Mouse (Mus musculus): ENCODE results near the gene Mtx3. TPM values are rescaled to one million over a fixed set of nuclear protein-coding genes. Genes with fewer than 3 reads are reported as not detected.

Gene Mtx3
- total and polyA plus RNA-seq, 3 experiments = 7.6 to 10.0 TPM; not detected in 1

GRCm38 (mm10) chr13:92884206-92884605, 39.6 kb downstream of the Mtx3 start:
- Histone ChIP-seq H3K27me3 (ENCODE audit: control insufficient read depth in 1 of 2, insufficient read depth in 2 of 2, low read length in 2 of 2) (no peaks in the 10 kb centered on the region), H3K9ac (ENCODE audit: control insufficient read depth, low read depth, low read length, poor library complexity, severe bottlenecking) (no peak overlapping the region), H3K4me1 (ENCODE audit: control insufficient read depth in 1 of 2, insufficient read depth in 2 of 2, low read length in 2 of 2) (no peaks in the 10 kb centered on the region; a peak in 1 of 4 replicates), H3K27ac (ENCODE audit: control insufficient read depth, low read depth, low read length) (no peak overlapping the region), H3K4me3 (ENCODE audit: control insufficient read depth in 1 of 2, insufficient read depth in 1 of 2, low read depth in 2 of 2, low read length in 2 of 2) (no peak overlapping the region), H3K79me2 (ENCODE audit: control insufficient read depth, insufficient read depth, low read length, poor library complexity) (no peaks in the 10 kb centered on the region), H3K36me3 (ENCODE audit: control insufficient read depth in 1 of 2, insufficient read depth in 2 of 2, low read length in 2 of 2) (no peaks in the 10 kb centered on the region), H3K9me3 (replicated peaks; ENCODE audit: insufficient read depth, low read length) (no peaks in the 10 kb centered on the region)
- no peak for TF ChIP-seq ETS1 (IDR thresholded peaks at IDR 0.05; ENCODE audit: low read depth, low read length)
- TF ChIP-seq E2F4 (IDR thresholded peaks at IDR 0.05; ENCODE audit: borderline replicate concordance, low read depth, low read length) = no peak
- TF ChIP-seq MEF2A (IDR thresholded peaks at IDR 0.05; ENCODE audit: extremely low read depth, insufficient replicate concordance, low read depth, low read length, poor library complexity, severe bottlenecking) = no peak
- no peak for TF ChIP-seq MYB (IDR thresholded peaks at IDR 0.05; ENCODE audit: low read depth, low read length)
- TF ChIP-seq EP300 (IDR thresholded peaks at IDR 0.05; ENCODE audit: low read depth in 1 of 2, low read length in 2 of 2) = no peak
- TF ChIP-seq SMC3 (IDR thresholded peaks at IDR 0.05; ENCODE audit: low read depth, low read length) = no peak
- TF ChIP-seq TBP (IDR thresholded peaks at IDR 0.05; ENCODE audit: low read depth, low read length) = no peak
- no peak for DNase-seq (ENCODE audit: low read depth, low spot score)

- no peak for DNase-seq (ENCODE audit: low read depth, low spot score)
- Histone ChIP-seq H3K9me3 (replicated peaks; ENCODE audit: insufficient read depth, low read length) (no peaks in the 10 kb centered on the region), H3K79me2 (ENCODE audit: control insufficient read depth, insufficient read depth, low read length, poor library complexity) (no peaks in the 10 kb centered on the region), H3K36me3 (ENCODE audit: control insufficient read depth in 1 of 2, insufficient read depth in 2 of 2, low read length in 2 of 2) (no peaks in the 10 kb centered on the region), H3K9ac (ENCODE audit: control insufficient read depth, low read depth, low read length, poor library complexity, severe bottlenecking) (no peak overlapping the region), H3K27me3 (ENCODE audit: control insufficient read depth in 1 of 2, insufficient read depth in 2 of 2, low read length in 2 of 2) (no peaks in the 10 kb centered on the region), H3K4me3 (ENCODE audit: control insufficient read depth in 1 of 2, insufficient read depth in 1 of 2, low read depth in 2 of 2, low read length in 2 of 2) (no peak overlapping the region; a peak in 1 of 4 replicates), H3K4me1 (ENCODE audit: control insufficient read depth in 1 of 2, insufficient read depth in 2 of 2, low read length in 2 of 2) (no peaks in the 10 kb centered on the region; a peak in 1 of 4 replicates), H3K27ac (ENCODE audit: control insufficient read depth, low read depth, low read length) (no peak overlapping the region)
- TF ChIP-seq ELF1 (IDR thresholded peaks at IDR 0.05; ENCODE audit: low read depth, low read length) (no peak), MAX (IDR thresholded peaks at IDR 0.05; ENCODE audit: low read length) (no peak), E2F4 (IDR thresholded peaks at IDR 0.05; ENCODE audit: borderline replicate concordance, low read depth, low read length) (no peak), MAFK (IDR thresholded peaks at IDR 0.05; ENCODE audit: borderline replicate concordance, low read depth, low read length) (no peak), KAT2A (conservative IDR thresholded peaks at IDR 0.05; ENCODE audit: low read depth, low read length) (no peak), MYC (IDR thresholded peaks at IDR 0.05; ENCODE audit: low read depth, low read length) (no peak), CHD2 (IDR thresholded peaks at IDR 0.05; ENCODE audit: low read length) (no peak), RAD21 (IDR thresholded peaks at IDR 0.05; ENCODE audit: low read depth, low read length) (no peak), JUND (IDR thresholded peaks at IDR 0.05; ENCODE audit: low read depth, low read length) (no peak), USF2 (IDR thresholded peaks at IDR 0.05; ENCODE audit: borderline replicate concordance in 1 of 2, insufficient read depth in 1 of 2, low read depth in 1 of 2, low read length in 2 of 2) (no peak), GATA1 (IDR thresholded peaks at IDR 0.05; ENCODE audit: low read depth, low read length) (no peak), SIN3A (IDR thresholded peaks at IDR 0.05; ENCODE audit: low read length) (no peak), POLR2AphosphoS5 (IDR thresholded peaks at IDR 0.05; ENCODE audit: borderline replicate concordance, low read depth, low read length) (no peak), TCF12 (IDR thresholded peaks at IDR 0.05; ENCODE audit: low read depth, low read length) (no peak), MYB (IDR thresholded peaks at IDR 0.05; ENCODE audit: low read depth, low read length) (no peak), POLR2A (IDR thresholded peaks at IDR 0.05; ENCODE audit: control insufficient read depth in 1 of 2, insufficient read depth in 1 of 2, low read depth in 1 of 2, low read length in 2 of 2, poor library complexity in 1 of 2) (no peak), CTCF (IDR thresholded peaks at IDR 0.05 in 2 of 3, conservative IDR thresholded peaks at IDR 0.05 in 1 of 3; ENCODE audit: control insufficient read depth in 1 of 3, insufficient read depth in 1 of 3, low read depth in 2 of 3, low read length in 3 of 3, poor library complexity in 1 of 3, severe bottlenecking in 1 of 3) (no peak)
These were observed 40.4 kb downstream of the Mtx3 start for GRCm38 (mm10) chr13:92884930-92885329.
